Mouse (Mus musculus) forebrain, embryonic 14.5 days (tissue): Measurements from ENCODE around the gene Gm20388. TPM values are rescaled to one million over a fixed set of nuclear protein-coding genes. Genes with fewer than 3 reads are reported as not detected.

Experiments
- ATAC-seq: fragments of 200-750 bp; cut with Nextera tagmentation; 2 replicates; pipeline ENCODE4 v1.8.0; 2017; ENCODE audit warnings: mild to moderate bottlenecking, moderate library complexity
- DNase-seq: peaks from one replicate; pipeline ENCODE4 v3.0.0-alpha.2; 2015; ENCODE audit warnings: low spot score
- H3K27ac ChIP-seq: fragments of 300-500 bp; sonication (generic); 2 replicates; pipeline ENCODE4 v1.5.1; 2014; ENCODE audit warnings: low read depth, mild to moderate bottlenecking, control low read depth, low read length, moderate library complexity
- H3K27me3 ChIP-seq: fragments of 300-500 bp; sonication (generic); replicated peaks from 2 replicates; pipeline ENCODE4 v1.6.1; 2014; ENCODE audit warnings: low read length, control low read depth, mixed read lengths; ENCODE audit not compliant: control insufficient read depth, insufficient read depth
- H3K36me3 ChIP-seq: fragments of 300-500 bp; sonication (generic); 2 replicates; pipeline ENCODE4 v1.6.1; 2014; ENCODE audit warnings: low read length, control low read depth; ENCODE audit not compliant: control insufficient read depth, insufficient read depth
- H3K4me1 ChIP-seq: fragments of 300-500 bp; sonication (generic); 2 replicates; pipeline ENCODE4 v1.6.1; 2014; ENCODE audit warnings: antibody characterized with exemption, low read length, control low read depth; ENCODE audit not compliant: control insufficient read depth, insufficient read depth
- H3K4me2 ChIP-seq: fragments of 300-500 bp; sonication (generic); 2 replicates; pipeline ENCODE4 v1.6.1; 2014; ENCODE audit warnings: mild to moderate bottlenecking, control low read depth, low read length
- H3K4me3 ChIP-seq: fragments of 300-500 bp; sonication (generic); 2 replicates; pipeline ENCODE4 v1.5.1; 2014; ENCODE audit warnings: low read depth, low read length, control low read depth
- H3K9ac ChIP-seq: fragments of 300-500 bp; sonication (generic); 2 replicates; pipeline ENCODE4 v1.6.1; 2014; ENCODE audit warnings: mild to moderate bottlenecking, low read length, control low read depth, moderate library complexity
- H3K9me3 ChIP-seq: fragments of 300-500 bp; sonication (generic); replicated peaks from 2 replicates; pipeline ENCODE4 v1.6.1; 2016; ENCODE audit warnings: low read length, control low read depth, mixed read lengths; ENCODE audit not compliant: control insufficient read depth
- WGBS: fragments of 180-500 bp; shearing (Covaris S2); extraction: QIAGEN DNeasy Blood & Tissue Kit; methylation state at CpG from one replicate; pipeline ENCODE4 v1.1.7; 2014; 5-methylcytosine and 5-hydroxymethylcytosine counted together
- polyA plus RNA-seq: library from polyadenylated mRNA; unstranded; fragments of >200 nt; fragmentation: Nextera tagmentation; extraction: Ambion mirVana; gene quantifications from 2 replicates; pipeline ENCODE4 v1.2.1, GENCODE M21; 2014

Gene Gm20388
- polyA plus RNA-seq, 1 experiment from 2014 or later: 7.4 TPM

- H3K9ac ChIP-seq: peak overlapping the region; percentile 22; the same call in 1 of the 2 replicates
- H3K36me3 ChIP-seq: no peaks in the 10 kb centered on the region
Observed at GRCm38 (mm10) chr8:122803906-122804761, 2893.5 kb downstream of the Gm20388 start.

GRCm38 (mm10) chr8:122805349-122805748 lies 2894.7 kb downstream of the Gm20388 start:
- ATAC-seq: peak; percentile 51
- no peak overlapping the region for H3K4me3 ChIP-seq
- no peak overlapping the region; the same call in 1 of the 2 replicates for H3K9ac ChIP-seq
- 4% methylated on average over 3 of the region's 3 CpGs for WGBS
- H3K27ac ChIP-seq: peak overlapping the region; percentile 93
- peaks cover 53% of the 10 kb centered on the region for H3K4me1 ChIP-seq
- H3K36me3 ChIP-seq: no peaks in the 10 kb centered on the region
- DNase-seq: peak; percentile 89
- no peaks in the 10 kb centered on the region; the same call in none of the 2 replicates for H3K27me3 ChIP-seq
- peak overlapping the region; percentile 7; the same call in 1 of the 2 replicates for H3K4me2 ChIP-seq
- H3K9me3 ChIP-seq: no peaks in the 10 kb centered on the region

More at GRCm38 (mm10) chr8:122803906-122804761, 2893.5 kb downstream of the Gm20388 start:
- 3% methylated on average over 15 of the region's 15 CpGs for WGBS
- Histone ChIP-seq H3K4me1 (peaks cover 53% of the 10 kb centered on the region), H3K4me2 (peak overlapping the region; percentile 23), H3K9me3 (no peaks in the 10 kb centered on the region), H3K4me3 (no peak overlapping the region), H3K27ac (peak overlapping the region; percentile 93), H3K27me3 (no peaks in the 10 kb centered on the region; the same call in none of the 2 replicates)
- DNase-seq (peak; percentile 97), ATAC-seq (peak; percentile 94)

- peak overlapping the region; percentile 41; the same call in 1 of the 2 replicates for H3K9ac ChIP-seq
- no peaks in the 10 kb centered on the region for H3K9me3 ChIP-seq
- H3K27me3 ChIP-seq: no peaks in the 10 kb centered on the region; the same call in none of the 2 replicates
- DNase-seq (peak; percentile 65), ATAC-seq (no peak)
- H3K4me1 ChIP-seq: peaks cover 53% of the 10 kb centered on the region
- no peaks in the 10 kb centered on the region for H3K36me3 ChIP-seq
- WGBS: 36% methylated on average over 7 of the region's 7 CpGs
- H3K27ac ChIP-seq: peak overlapping the region; percentile 93
- H3K4me2 ChIP-seq: no peak overlapping the region
- H3K4me3 ChIP-seq: no peak overlapping the region
Observed at GRCm38 (mm10) chr8:122806956-122807538, 2896.4 kb downstream of the Gm20388 start.

- no peak overlapping the region for H3K4me3 ChIP-seq
- H3K9me3 ChIP-seq: no peaks in the 10 kb centered on the region
- H3K9ac ChIP-seq: no peak overlapping the region; the same call in 1 of the 2 replicates
- no peak for ATAC-seq
- no peaks in the 10 kb centered on the region; the same call in 1 of the 2 replicates for H3K27me3 ChIP-seq
- peaks cover 51% of the 10 kb centered on the region for H3K4me1 ChIP-seq
- no peaks in the 10 kb centered on the region for H3K36me3 ChIP-seq
- H3K4me2 ChIP-seq: no peak overlapping the region
- peak; percentile 51 for DNase-seq
- peak overlapping the region; percentile 93 for H3K27ac ChIP-seq
- WGBS: 67% methylated on average over 4 of the region's 4 CpGs
Observed at GRCm38 (mm10) chr8:122807907-122808306, 2897.3 kb downstream of the Gm20388 start.

GRCm38 (mm10) chr8:122810376-122810775 lies 2899.7 kb downstream of the Gm20388 start:
- ATAC-seq (no peak), DNase-seq (no peak)
- Histone ChIP-seq H3K4me1 (peaks cover 27% of the 10 kb centered on the region), H3K9me3 (no peaks in the 10 kb centered on the region), H3K27me3 (no peaks in the 10 kb centered on the region; the same call in 1 of the 2 replicates), H3K4me3 (no peak overlapping the region), H3K27ac (no peak overlapping the region), H3K9ac (no peak overlapping the region), H3K4me2 (no peak overlapping the region), H3K36me3 (0 out of 2 replicates have a peak, but pooled peaks cover 4% of the 10 kb centered on the region)
- WGBS: 90% methylated on average over 8 of the region's 8 CpGs

GRCm38 (mm10) chr8:122811870-122812494 lies 2901.3 kb downstream of the Gm20388 start:
- WGBS: 87% methylated on average over 16 of the region's 16 CpGs
- H3K9ac ChIP-seq: peak overlapping the region; percentile 29; the same call in 1 of the 2 replicates

GRCm38 (mm10) chr8:122812610-122813250 lies 2902.1 kb downstream of the Gm20388 start:
- no peaks in the 10 kb centered on the region for H3K9me3 ChIP-seq
- ATAC-seq: no peak
- DNase-seq: no peak
- no peak overlapping the region for H3K4me2 ChIP-seq
- H3K27me3 ChIP-seq: no peaks in the 10 kb centered on the region; the same call in 1 of the 2 replicates
- no peak overlapping the region for H3K4me3 ChIP-seq
- whole genome bisulfite sequencing: 85% methylated on average over 14 of the region's 14 CpGs
- H3K36me3 ChIP-seq: 0 out of 2 replicates have a peak, but pooled peaks cover 4% of the 10 kb centered on the region
- H3K9ac ChIP-seq: no peak overlapping the region
- peaks cover 9% of the 10 kb centered on the region for H3K4me1 ChIP-seq
- peak overlapping the region; percentile 27; the same call in 1 of the 2 replicates for H3K27ac ChIP-seq

More at GRCm38 (mm10) chr8:122811870-122812494, 2901.3 kb downstream of the Gm20388 start:
- Histone ChIP-seq H3K4me3 (no peak overlapping the region), H3K36me3 (0 out of 2 replicates have a peak, but pooled peaks cover 4% of the 10 kb centered on the region), H3K27me3 (no peaks in the 10 kb centered on the region; the same call in 1 of the 2 replicates), H3K4me1 (peaks cover 11% of the 10 kb centered on the region), H3K4me2 (no peak overlapping the region), H3K27ac (peak overlapping the region; percentile 27; the same call in 1 of the 2 replicates), H3K9me3 (no peaks in the 10 kb centered on the region)
- no peak for ATAC-seq
- no peak for DNase-seq

- DNase-seq: peak; percentile 49
- no peak for ATAC-seq
- Histone ChIP-seq H3K4me1 (peaks cover 3% of the 10 kb centered on the region; the same call in 1 of the 2 replicates), H3K4me2 (no peak overlapping the region), H3K9ac (no peak overlapping the region), H3K4me3 (no peak overlapping the region), H3K27me3 (no peaks in the 10 kb centered on the region), H3K36me3 (0 out of 2 replicates have a peak, but pooled peaks cover 4% of the 10 kb centered on the region), H3K27ac (no peak overlapping the region; the same call in 1 of the 2 replicates), H3K9me3 (no peaks in the 10 kb centered on the region)
- WGBS: 7% methylated on average over 7 of the region's 7 CpGs
Observed at GRCm38 (mm10) chr8:122814608-122815007, 2904.0 kb downstream of the Gm20388 start.
